Mouse (Mus musculus) liver, adult 2 months (tissue): ENCODE results near the gene Hoxa4.

Experiments
- CTCF ChIP-seq: fragments of 200-500 bp; IDR thresholded peaks from 2 replicates; pipeline ENCODE4 v1.5.1; 2011; ENCODE audit warnings: low read depth, low read length, control low read depth
- POLR2A ChIP-seq: fragments of 200-500 bp; IDR thresholded peaks from 2 replicates; pipeline ENCODE4 v1.6.1; 2011; ENCODE audit warnings: low read length, control low read depth; ENCODE audit not compliant: insufficient read depth; ENCODE audit errors: extremely low read depth

GRCm38 (mm10) chr6:52162611-52163365 lies 28.8 kb downstream of the Hoxa4 start:
- no peak for TF ChIP-seq POLR2A
- TF ChIP-seq CTCF: no peak
